Mouse (Mus musculus): ENCODE measurements around the gene Phc3.

DNA sequence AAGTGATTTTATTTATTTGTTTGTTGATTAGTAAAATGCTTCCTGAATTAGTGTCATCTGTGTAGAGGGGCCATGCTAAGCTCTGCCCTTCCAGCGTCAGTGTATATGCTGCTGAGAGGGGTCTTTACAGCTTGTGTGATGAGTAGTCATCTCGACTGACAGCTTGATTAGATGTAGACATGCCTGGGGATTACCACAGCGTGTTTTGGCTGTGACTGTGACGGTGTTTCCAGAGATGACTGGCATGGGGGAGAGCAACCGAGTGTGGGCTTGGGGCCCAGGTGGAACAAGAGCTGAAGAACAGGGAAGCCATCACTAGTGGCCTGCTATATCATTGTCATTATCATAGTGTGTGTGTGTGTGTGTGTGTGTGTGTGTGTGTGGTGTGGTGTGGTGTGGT, 100.6 kb downstream of the Phc3 start:
- no peak for TF ChIP-seq E2F4 (IDR thresholded peaks at IDR 0.05; ENCODE audit: insufficient read depth)
- no peak for TF ChIP-seq POLR2A (IDR thresholded peaks at IDR 0.05; ENCODE audit: insufficient read length, low read depth)
- TF ChIP-seq MYOG (IDR thresholded peaks at IDR 0.05; ENCODE audit: control insufficient read depth in 1 of 3, insufficient read depth in 1 of 3, insufficient read length in 2 of 3, low read depth in 2 of 3), result no peak

Data from myocyte (in vitro differentiated cells).